Mouse (Mus musculus): ENCODE data around the gene Epb41l5. TPM values are rescaled to one million over a fixed set of nuclear protein-coding genes. Genes with fewer than 3 reads are reported as not detected.

Epb41l5 gene
- polyA plus RNA-seq, 1 experiment from 2014 or later: 21.3 TPM

DNA sequence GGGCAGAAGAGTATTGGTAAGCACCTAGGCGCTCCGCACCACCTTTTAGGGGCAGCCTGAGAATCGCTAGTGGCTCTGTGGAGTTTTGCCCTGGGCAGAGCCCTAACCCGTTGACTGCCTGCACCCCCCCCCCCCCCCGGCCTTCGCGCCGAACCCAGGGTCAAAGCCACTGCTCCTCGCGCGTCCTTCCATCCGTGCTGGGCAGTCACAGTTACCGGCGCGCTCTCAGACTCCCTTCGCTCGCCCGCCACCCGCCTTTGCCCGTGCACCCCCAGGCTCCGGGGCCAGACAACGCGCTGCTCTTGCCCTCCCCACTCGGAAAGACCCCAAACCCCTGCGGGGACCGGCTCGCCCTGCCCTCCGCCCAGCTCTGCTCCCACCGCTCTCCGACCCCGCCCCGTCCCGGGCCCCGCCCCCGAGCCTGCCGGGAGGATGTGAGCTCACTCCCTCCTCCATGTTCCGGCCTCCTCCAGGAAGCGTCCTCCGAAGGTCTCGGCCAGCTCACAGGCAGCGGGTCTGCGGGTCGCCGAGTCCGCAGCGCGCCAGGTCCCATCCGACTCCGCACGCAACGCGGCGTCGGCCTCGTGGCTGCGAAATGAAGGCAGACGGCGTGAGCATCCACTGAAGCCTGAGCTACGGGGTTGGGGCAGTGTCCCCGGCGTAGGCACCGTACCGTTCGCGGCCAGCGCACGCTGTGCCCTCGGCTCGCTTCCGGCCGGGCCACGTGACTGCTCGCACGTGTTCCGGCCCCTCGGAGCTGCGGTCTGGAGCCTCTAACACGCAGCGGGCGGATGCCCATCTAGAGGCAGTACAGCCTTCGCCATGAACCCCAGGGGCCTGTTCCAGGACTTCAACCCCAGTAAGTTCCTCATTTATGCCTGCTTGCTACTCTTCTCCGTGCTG is 122.9 kb downstream of the Epb41l5 start, which contains the start of gene Tmem185b:
Gene Tmem185b, plus strand, starts transcription at position 472 of the 903 bp plus-strand sequence.
- Histone ChIP-seq H3K27me3 (ENCODE audit: control insufficient read depth, insufficient read depth, low read length) (no peaks in the 10 kb centered on the region), H3K9ac (peak within 1 kb of the TSS; percentile 80), H3K4me1 (replicated peaks; ENCODE audit: control insufficient read depth, insufficient read depth, low read length) (peaks cover 23% of the 10 kb centered on the region), H3K4me2 (replicated peaks) (peak within 1 kb of the TSS; percentile 73), H3K36me3 (replicated peaks; ENCODE audit: control insufficient read depth, insufficient read depth) (peaks cover 20% of the 10 kb centered on the region), H3K9me3 (ENCODE audit: control insufficient read depth, low read length) (0 out of 2 replicates have a peak, but pooled peaks cover 3% of the 10 kb centered on the region), H3K27ac (peak within 1 kb of the TSS; percentile 80), H3K4me3 (replicated peaks; ENCODE audit: low read length) (peak within 1 kb of the TSS; percentile 62)
- ATAC-seq (ENCODE audit: low FRiP score) (peak; percentile 96), DNase-seq (ENCODE audit: low spot score) (peak; percentile 81)
- whole genome bisulfite sequencing: 2% methylated on average over 81 of the region's 82 CpGs

DNA sequence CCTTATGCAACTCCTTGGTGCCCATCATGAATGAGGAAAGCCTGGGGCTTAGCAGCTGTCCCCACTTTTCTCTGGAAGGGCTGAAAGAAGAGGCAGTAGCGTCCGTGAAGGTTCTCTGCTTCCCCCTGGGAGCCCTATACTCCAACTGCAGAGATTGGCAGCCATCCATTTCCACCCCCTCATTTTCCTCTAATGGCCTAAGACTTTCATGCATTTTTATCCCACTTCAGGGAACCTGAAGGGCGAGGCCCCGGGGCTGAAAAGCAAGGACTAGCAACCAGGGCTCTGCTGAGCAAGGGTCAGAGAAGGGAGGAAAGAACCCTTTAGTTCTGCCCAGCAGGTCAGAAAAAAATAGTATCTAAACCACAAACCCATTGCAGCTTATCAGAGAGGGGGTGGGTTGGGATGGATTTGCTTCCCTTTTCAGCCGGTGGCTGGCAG is 123.8 kb downstream of the Epb41l5 start:
- Histone ChIP-seq H3K9ac (peak overlapping the region; percentile 80), H3K27me3 (ENCODE audit: control insufficient read depth, insufficient read depth, low read length) (no peaks in the 10 kb centered on the region), H3K4me2 (replicated peaks) (peak overlapping the region; percentile 73), H3K4me3 (replicated peaks; ENCODE audit: low read length) (peak overlapping the region; percentile 62), H3K27ac (no peak overlapping the region), H3K4me1 (replicated peaks; ENCODE audit: control insufficient read depth, insufficient read depth, low read length) (peaks cover 23% of the 10 kb centered on the region), H3K36me3 (replicated peaks; ENCODE audit: control insufficient read depth, insufficient read depth) (peaks cover 20% of the 10 kb centered on the region), H3K9me3 (ENCODE audit: control insufficient read depth, low read length) (0 out of 2 replicates have a peak, but pooled peaks cover 3% of the 10 kb centered on the region)
- 12% methylated on average over 5 of the region's 5 CpGs for WGBS
- DNase-seq (ENCODE audit: low spot score) (peak; percentile 53), ATAC-seq (ENCODE audit: low FRiP score) (no peak)

- Histone ChIP-seq H3K27me3 (ENCODE audit: control insufficient read depth, insufficient read depth, low read length) (no peaks in the 10 kb centered on the region), H3K36me3 (replicated peaks; ENCODE audit: control insufficient read depth, insufficient read depth) (peaks cover 10% of the 10 kb centered on the region), H3K27ac (no peak overlapping the region), H3K4me3 (replicated peaks; ENCODE audit: low read length) (no peak overlapping the region), H3K9ac (no peak overlapping the region), H3K4me1 (replicated peaks; ENCODE audit: control insufficient read depth, insufficient read depth, low read length) (peaks cover 23% of the 10 kb centered on the region), H3K4me2 (replicated peaks) (no peak overlapping the region), H3K9me3 (ENCODE audit: control insufficient read depth, low read length) (no peaks in the 10 kb centered on the region)
- no peak for DNase-seq (ENCODE audit: low spot score)
- WGBS: 90% methylated on average over 7 of the region's 7 CpGs
- no peak for ATAC-seq (ENCODE audit: low FRiP score)
Observed at GRCm38 (mm10) chr1:119523826-119524225, 125.0 kb downstream of the Epb41l5 start.

- no peaks in the 10 kb centered on the region for H3K9me3 ChIP-seq (ENCODE audit: control insufficient read depth, low read length)
- no peak overlapping the region for H3K9ac ChIP-seq
- no peak overlapping the region for H3K27ac ChIP-seq
- peaks cover 23% of the 10 kb centered on the region for H3K4me1 ChIP-seq (replicated peaks; ENCODE audit: control insufficient read depth, insufficient read depth, low read length)
- WGBS: 77% methylated on average over 7 of the region's 7 CpGs
- no peak overlapping the region for H3K4me3 ChIP-seq (replicated peaks; ENCODE audit: low read length)
- no peaks in the 10 kb centered on the region for H3K27me3 ChIP-seq (ENCODE audit: control insufficient read depth, insufficient read depth, low read length)
- DNase-seq (ENCODE audit: low spot score): no peak
- peaks cover 6% of the 10 kb centered on the region for H3K36me3 ChIP-seq (replicated peaks; ENCODE audit: control insufficient read depth, insufficient read depth)
- ATAC-seq (ENCODE audit: low FRiP score): no peak
- no peak overlapping the region for H3K4me2 ChIP-seq (replicated peaks)
Observed at GRCm38 (mm10) chr1:119523369-119523768, 125.4 kb downstream of the Epb41l5 start.

DNA sequence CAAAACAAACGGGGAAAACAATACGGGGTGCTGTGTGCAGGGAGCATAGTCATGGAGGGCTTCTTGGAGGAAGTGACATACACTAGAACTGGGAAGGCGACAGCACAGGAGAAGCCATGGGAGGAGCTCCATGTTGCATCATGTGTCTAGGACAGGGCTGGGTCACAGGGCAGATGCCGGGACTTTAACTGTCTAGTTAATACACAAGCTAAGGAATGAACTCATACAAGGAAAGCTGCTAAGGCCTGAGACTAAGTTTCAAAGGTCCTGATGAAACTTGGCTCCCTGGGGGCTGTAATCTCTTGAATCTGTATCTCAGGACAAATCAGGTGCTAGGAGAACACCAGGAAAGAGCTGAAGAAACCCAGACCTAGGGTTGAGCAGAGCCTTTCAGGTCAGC is 126.1 kb downstream of the Epb41l5 start:
- 85% methylated on average over 4 of the region's 4 CpGs for WGBS
- no peak overlapping the region for H3K4me3 ChIP-seq (replicated peaks; ENCODE audit: low read length)
- H3K4me2 ChIP-seq (replicated peaks): no peak overlapping the region

DNA sequence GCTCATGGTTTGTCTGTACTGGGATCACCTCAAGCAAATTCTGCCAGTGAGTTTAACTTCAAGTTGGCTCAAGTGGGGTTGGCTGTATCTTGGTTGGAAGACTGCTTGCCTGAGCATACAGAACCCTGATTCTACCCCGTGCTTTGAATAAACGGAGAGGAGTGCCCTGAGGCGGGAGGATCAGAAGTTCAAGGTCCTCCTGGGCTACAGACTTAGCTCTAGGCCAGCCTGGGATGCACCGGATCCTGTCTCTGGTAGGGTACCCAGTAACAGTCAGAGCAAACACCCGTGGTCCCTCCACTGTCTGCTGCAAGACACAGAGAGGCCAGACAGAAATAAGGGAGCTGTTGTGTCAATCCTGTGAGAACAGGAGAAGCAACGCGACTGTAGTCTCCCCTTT is 127.1 kb downstream of the Epb41l5 start:
- no peak overlapping the region for H3K27ac ChIP-seq
- no peaks in the 10 kb centered on the region for H3K27me3 ChIP-seq (ENCODE audit: control insufficient read depth, insufficient read depth, low read length)
- no peak overlapping the region for H3K4me2 ChIP-seq (replicated peaks)
- no peak overlapping the region for H3K4me3 ChIP-seq (replicated peaks; ENCODE audit: low read length)
- no peak for DNase-seq (ENCODE audit: low spot score)
- H3K4me1 ChIP-seq (replicated peaks; ENCODE audit: control insufficient read depth, insufficient read depth, low read length): peaks cover 18% of the 10 kb centered on the region
- WGBS: 84% methylated on average over 7 of the region's 7 CpGs
- H3K36me3 ChIP-seq (replicated peaks; ENCODE audit: control insufficient read depth, insufficient read depth): no peaks in the 10 kb centered on the region
- no peak for ATAC-seq (ENCODE audit: low FRiP score)
- no peak overlapping the region for H3K9ac ChIP-seq
- H3K9me3 ChIP-seq (ENCODE audit: control insufficient read depth, low read length): no peaks in the 10 kb centered on the region

More for the DNA sequence above, 126.1 kb downstream of the Epb41l5 start:
- Histone ChIP-seq H3K27me3 (ENCODE audit: control insufficient read depth, insufficient read depth, low read length) (no peaks in the 10 kb centered on the region), H3K27ac (no peak overlapping the region), H3K36me3 (replicated peaks; ENCODE audit: control insufficient read depth, insufficient read depth) (no peaks in the 10 kb centered on the region; the same call in 1 of the 2 replicates), H3K9me3 (ENCODE audit: control insufficient read depth, low read length) (no peaks in the 10 kb centered on the region), H3K9ac (no peak overlapping the region), H3K4me1 (replicated peaks; ENCODE audit: control insufficient read depth, insufficient read depth, low read length) (peaks cover 23% of the 10 kb centered on the region)
- ATAC-seq (ENCODE audit: low FRiP score) (no peak), DNase-seq (ENCODE audit: low spot score) (no peak)

- Histone ChIP-seq H3K4me3 (replicated peaks; ENCODE audit: low read length) (no peak overlapping the region), H3K9me3 (ENCODE audit: control insufficient read depth, low read length) (no peaks in the 10 kb centered on the region), H3K36me3 (replicated peaks; ENCODE audit: control insufficient read depth, insufficient read depth) (no peaks in the 10 kb centered on the region), H3K4me1 (replicated peaks; ENCODE audit: control insufficient read depth, insufficient read depth, low read length) (peaks cover 14% of the 10 kb centered on the region), H3K4me2 (replicated peaks) (no peak overlapping the region), H3K27me3 (ENCODE audit: control insufficient read depth, insufficient read depth, low read length) (no peaks in the 10 kb centered on the region), H3K9ac (no peak overlapping the region), H3K27ac (no peak overlapping the region)
- DNase-seq (ENCODE audit: low spot score) (no peak), ATAC-seq (ENCODE audit: low FRiP score) (no peak)
- 45% methylated on average over 2 of the region's 2 CpGs for WGBS
Observed at GRCm38 (mm10) chr1:119521029-119521428, 127.8 kb downstream of the Epb41l5 start.

GRCm38 (mm10) chr1:119519286-119519685 is 129.5 kb downstream of the Epb41l5 start:
- Histone ChIP-seq H3K4me3 (replicated peaks; ENCODE audit: low read length) (no peak overlapping the region), H3K27ac (no peak overlapping the region), H3K4me1 (replicated peaks; ENCODE audit: control insufficient read depth, insufficient read depth, low read length) (peaks cover 2% of the 10 kb centered on the region; the same call in 1 of the 2 replicates), H3K27me3 (ENCODE audit: control insufficient read depth, insufficient read depth, low read length) (no peaks in the 10 kb centered on the region), H3K36me3 (replicated peaks; ENCODE audit: control insufficient read depth, insufficient read depth) (no peaks in the 10 kb centered on the region), H3K9me3 (ENCODE audit: control insufficient read depth, low read length) (no peaks in the 10 kb centered on the region), H3K9ac (no peak overlapping the region), H3K4me2 (replicated peaks) (no peak overlapping the region)
- no peak for ATAC-seq (ENCODE audit: low FRiP score)
- DNase-seq (ENCODE audit: low spot score): no peak
- 83% methylated on average over 6 of the region's 6 CpGs for WGBS

DNA sequence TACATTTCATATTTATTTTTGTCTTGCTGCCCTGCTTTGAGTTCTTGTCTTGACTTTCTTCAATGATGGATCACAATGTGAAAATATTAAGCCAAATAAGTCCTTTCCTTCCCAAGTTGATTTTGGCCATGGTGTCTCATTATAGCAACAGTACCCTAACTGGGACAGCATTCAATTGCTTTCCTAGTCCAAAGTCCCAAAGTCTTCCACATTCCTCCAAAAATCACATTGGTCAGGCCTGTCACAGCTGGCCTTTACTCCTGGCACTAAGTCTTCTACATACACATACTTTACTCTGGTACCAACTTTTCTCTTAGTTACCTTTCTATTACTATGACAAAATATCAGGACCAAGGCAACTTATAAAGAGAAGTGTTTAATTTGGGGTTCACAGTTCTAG is 130.0 kb downstream of the Epb41l5 start:
- Histone ChIP-seq H3K9me3 (ENCODE audit: control insufficient read depth, low read length) (no peaks in the 10 kb centered on the region), H3K36me3 (replicated peaks; ENCODE audit: control insufficient read depth, insufficient read depth) (no peaks in the 10 kb centered on the region), H3K27ac (no peak overlapping the region), H3K9ac (no peak overlapping the region), H3K4me3 (replicated peaks; ENCODE audit: low read length) (no peak overlapping the region), H3K4me1 (replicated peaks; ENCODE audit: control insufficient read depth, insufficient read depth, low read length) (no peaks in the 10 kb centered on the region; the same call in 1 of the 2 replicates), H3K27me3 (ENCODE audit: control insufficient read depth, insufficient read depth, low read length) (no peaks in the 10 kb centered on the region), H3K4me2 (replicated peaks) (no peak overlapping the region)
- ATAC-seq (ENCODE audit: low FRiP score) (no peak), DNase-seq (ENCODE audit: low spot score) (no peak)
